8 mouse cellular contexts compared by ENCODE assay signal in genomic region chr2:145832836-145833221, GRCm38 (mm10).
DNase-seq lines count a peak whose midpoint lies in the region; ATAC-seq and TF ChIP-seq lines count a peak whose summit lies in the region.

No protein-coding gene starts in this region.

- no peaks in the 10 kb centered on the region for H3K9me3 ChIP-seq in forebrain, embryonic 14.5 days (replicated peaks; ENCODE audit: control insufficient read depth, low read length)
- no peaks in the 10 kb centered on the region for H3K9me3 ChIP-seq in limb, embryonic 10.5 days (replicated peaks)
- no peaks in the 10 kb centered on the region for H3K9me3 ChIP-seq in neural tube, embryonic 14.5 days (ENCODE audit: control insufficient read depth, low read length)

- peak overlapping the region; percentile 47; the same call in 1 of the 2 replicates for H3K9ac ChIP-seq in forebrain, embryonic 14.5 days (ENCODE audit: low read length)
- H3K9ac ChIP-seq in neural tube, embryonic 14.5 days (replicated peaks; ENCODE audit: low read depth, low read length): 0 out of 2 replicates have a peak overlapping the region, but pooled peaks have one; percentile 17

- 77% methylated on average over 5 of the region's 5 CpGs for WGBS in forebrain, embryonic 14.5 days
- 69% methylated on average over 5 of the region's 5 CpGs for WGBS in limb, embryonic 10.5 days
- 56% methylated on average over 5 of the region's 5 CpGs for WGBS in neural tube, embryonic 14.5 days

- peak; percentile 60 for TF ChIP-seq CTCF in layer of hippocampus, adult 2 months (conservative IDR thresholded peaks at IDR 0.05)

- peak overlapping the region; percentile 42; the same call in 1 of the 2 replicates for H3K4me3 ChIP-seq in layer of hippocampus, adult 2 months
- no peak overlapping the region for H3K4me3 ChIP-seq in forebrain, embryonic 14.5 days (ENCODE audit: low read depth, low read length)
- no peak overlapping the region for H3K4me3 ChIP-seq in limb, embryonic 10.5 days
- H3K4me3 ChIP-seq in neural tube, embryonic 14.5 days (ENCODE audit: low read depth, low read length): no peak overlapping the region

- peak; percentile 15; the same call in 1 of the 2 replicates for ATAC-seq in forebrain, embryonic 14.5 days
- peak; percentile 32; the same call in 1 of the 2 replicates for ATAC-seq in neural tube, embryonic 14.5 days (ENCODE audit: low read depth)

- H3K36me3 ChIP-seq in forebrain, embryonic 14.5 days (ENCODE audit: control insufficient read depth, insufficient read depth, low read length): no peaks in the 10 kb centered on the region
- no peaks in the 10 kb centered on the region for H3K36me3 ChIP-seq in limb, embryonic 10.5 days
- no peaks in the 10 kb centered on the region for H3K36me3 ChIP-seq in neural tube, embryonic 14.5 days (ENCODE audit: control insufficient read depth, insufficient read depth, low read length)

- no peaks in the 10 kb centered on the region for H3K27me3 ChIP-seq in forebrain, embryonic 14.5 days (replicated peaks; ENCODE audit: control insufficient read depth, insufficient read depth, low read length)
- no peaks in the 10 kb centered on the region for H3K27me3 ChIP-seq in limb, embryonic 10.5 days (ENCODE audit: low read depth, poor library complexity, severe bottlenecking)
- H3K27me3 ChIP-seq in neural tube, embryonic 14.5 days (ENCODE audit: control insufficient read depth, insufficient read depth, low read length): no peaks in the 10 kb centered on the region

- peaks cover 10% of the 10 kb centered on the region; the same call in 1 of the 2 replicates for H3K4me1 ChIP-seq in forebrain, embryonic 14.5 days (ENCODE audit: control insufficient read depth, insufficient read depth, low read length)
- H3K4me1 ChIP-seq in limb, embryonic 10.5 days: peaks cover 25% of the 10 kb centered on the region
- H3K4me1 ChIP-seq in neural tube, embryonic 14.5 days (ENCODE audit: control insufficient read depth, insufficient read depth, low read length): peaks cover 7% of the 10 kb centered on the region

- peak overlapping the region; percentile 90 for H3K27ac ChIP-seq in layer of hippocampus, adult 2 months
- peak overlapping the region; percentile 67 for H3K27ac ChIP-seq in forebrain, embryonic 14.5 days (ENCODE audit: low read depth, low read length)
- peak overlapping the region; percentile 88 for H3K27ac ChIP-seq in limb, embryonic 10.5 days
- peak overlapping the region; percentile 78 for H3K27ac ChIP-seq in neural tube, embryonic 14.5 days (ENCODE audit: low read depth, low read length)

- H3K4me2 ChIP-seq in forebrain, embryonic 14.5 days (ENCODE audit: low read length): peak overlapping the region; percentile 38
- H3K4me2 ChIP-seq in neural tube, embryonic 14.5 days (ENCODE audit: low read depth, low read length): peak overlapping the region; percentile 31; the same call in 1 of the 2 replicates

- DNase-seq in layer of hippocampus, adult 2 months (ENCODE audit: low spot score in 2 of 2): no peak
- DNase-seq in layer of hippocampus, adult 9-11 months: no peak
- no peak for DNase-seq in forebrain, embryonic 14.5 days (ENCODE audit: low spot score)
- DNase-seq in limb, embryonic 10.5 days (ENCODE audit: low spot score): no peak
- DNase-seq in cerebellum, adult 18-20 months: no peak
- no peak for DNase-seq in layer of hippocampus, adult 11-12 months (ENCODE audit: low spot score)
- no peak for DNase-seq in lung, postnatal 4 days
